Mouse (Mus musculus) olfactory bulb, adult 2 months (tissue): ENCODE data around the gene Sufu.

ENCODE experiments used
- CTCF ChIP-seq: fragments of 200-500 bp; IDR thresholded peaks from 2 replicates; pipeline ENCODE4 v1.5.1; 2012; ENCODE audit warnings: low read depth, mild to moderate bottlenecking, low read length, moderate library complexity; ENCODE audit not compliant: insufficient read depth
- POLR2A ChIP-seq: fragments of 200-500 bp; IDR thresholded peaks from 2 replicates; pipeline ENCODE4 v1.6.1; 2012; ENCODE audit warnings: mild to moderate bottlenecking, low read depth, low read length, moderate library complexity; ENCODE audit not compliant: insufficient read depth

GRCm38 (mm10) chr19:46463446-46463845 is 66.8 kb downstream of the Sufu start:
- TF ChIP-seq CTCF = no peak
- no peak for TF ChIP-seq POLR2A
